Mouse (Mus musculus) ES-E14 (cell line): ENCODE data around the gene Cx3cr1. TPM values are rescaled to one million over a fixed set of nuclear protein-coding genes. Genes with fewer than 3 reads are reported as not detected.

Experiments
- DNase-seq: peaks from one replicate; pipeline ENCODE4 v3.0.0-alpha.2; 2013; ENCODE audit warnings: low read depth, low spot score
- H3K27ac ChIP-seq: 2 replicates; pipeline ENCODE4 v1.5.1; 2012; ENCODE audit warnings: low read depth, mild to moderate bottlenecking, low read length, moderate library complexity, mixed read lengths; ENCODE audit not compliant: poor library complexity, insufficient read depth, severe bottlenecking
- H3K36me3 ChIP-seq: 2 replicates; pipeline ENCODE4 v1.6.1; 2012; ENCODE audit warnings: mild to moderate bottlenecking, low read length, moderate library complexity, mixed read lengths; ENCODE audit not compliant: control insufficient read depth, poor library complexity, insufficient read depth, severe bottlenecking
- H3K4me1 ChIP-seq, 2 experiments: fragments of 150-350 bp in 1 of 2; sonication (generic) in 1 of 2; 2 replicates each; pipeline ENCODE4 v1.6.1; 2012; ENCODE audit warnings: low read length in 2 of 2, mild to moderate bottlenecking in 1 of 2, mixed read lengths in 1 of 2; ENCODE audit not compliant: control insufficient read depth in 2 of 2, insufficient read depth in 2 of 2, poor library complexity in 1 of 2
- H3K4me3 ChIP-seq, 2 experiments: fragments of 150-350 bp in 1 of 2; sonication (generic) in 1 of 2; 2 replicates each; pipeline ENCODE4 v1.5.1; 2012; ENCODE audit warnings: low read length in 2 of 2, low read depth in 1 of 2, mild to moderate bottlenecking in 1 of 2, mixed read lengths in 1 of 2; ENCODE audit not compliant: insufficient read depth in 1 of 2, poor library complexity in 1 of 2, severe bottlenecking in 1 of 2
- H3K9ac ChIP-seq: 2 replicates; pipeline ENCODE4 v1.6.1; 2012; ENCODE audit warnings: low read depth, mild to moderate bottlenecking, low read length, mixed read lengths; ENCODE audit not compliant: poor library complexity, insufficient read depth, severe bottlenecking
- H3K9me3 ChIP-seq: fragments of 150-350 bp; sonication (generic); 2 replicates; pipeline ENCODE4 v1.6.1; 2012; ENCODE audit warnings: low read depth, mild to moderate bottlenecking, low read length; ENCODE audit not compliant: control insufficient read depth, insufficient read depth
- CHD2 ChIP-seq: IDR thresholded peaks from 2 replicates; pipeline ENCODE4 v1.6.1; 2014; ENCODE audit warnings: mild to moderate bottlenecking, low read depth, low read length, inconsistent platforms
- HCFC1 ChIP-seq: IDR thresholded peaks from 2 replicates; pipeline ENCODE4 v1.6.1; 2012; ENCODE audit warnings: low read length, inconsistent platforms, borderline replicate concordance; ENCODE audit not compliant: insufficient read depth
- MAFK ChIP-seq: IDR thresholded peaks from 2 replicates; pipeline ENCODE4 v1.6.1; 2014; ENCODE audit warnings: mild to moderate bottlenecking, low read depth, low read length, inconsistent platforms; ENCODE audit not compliant: insufficient read depth
- ZC3H11A ChIP-seq: IDR thresholded peaks from 2 replicates; pipeline ENCODE4 v1.6.1; 2012; ENCODE audit warnings: low read depth, mild to moderate bottlenecking, inconsistent platforms, low read length, borderline replicate concordance
- ZNF384 ChIP-seq: IDR thresholded peaks from 2 replicates; pipeline ENCODE4 v1.6.1; 2012; ENCODE audit warnings: low read depth, low read length, inconsistent platforms
- in situ Hi-C, 2 experiments: fragments of 600-800 bp; cut with MboI; formaldehyde crosslinking; loops; one replicate each; pipeline ENCODE4 v1.15.1; 2025; ENCODE audit warnings: low sequenced_read_pairs in 2 of 2, inconsistent platforms in 1 of 2; ENCODE audit not compliant: unreplicated experiment in 2 of 2
- total RNA-seq: library from RNA; depleted of rRNA; stranded (reverse); fragments of 300-350 nt; gene quantifications from 2 replicates; pipeline ENCODE4 v1.2.3, GENCODE M21; 2012

Cx3cr1 gene
- total RNA-seq, 1 experiment = 0.09 TPM

DNA sequence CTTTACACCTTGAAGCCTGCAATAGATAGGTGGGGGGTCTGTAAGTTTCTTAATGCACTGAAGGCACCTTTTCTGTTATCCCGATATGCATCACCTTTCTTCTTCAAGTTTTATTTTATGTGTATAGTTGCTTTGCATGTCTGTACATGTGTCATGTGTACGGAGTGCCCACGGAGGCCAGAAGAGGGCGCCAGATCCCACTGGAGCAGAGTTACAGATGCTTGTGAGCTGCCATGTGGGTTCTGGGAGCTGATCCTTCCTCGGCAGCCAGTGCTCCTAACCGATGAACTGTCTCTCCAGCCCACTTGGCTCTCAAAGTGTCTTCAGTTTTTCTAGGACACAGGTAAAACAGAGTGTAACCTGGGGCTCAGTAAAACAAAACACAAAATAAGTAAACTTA is 11.6 kb upstream of the Cx3cr1 start:
- H3K9ac ChIP-seq = no peak overlapping the region
- H3K4me1 ChIP-seq = peaks cover 2 to 3% of the 10 kb centered on the region in 2 experiments; a peak in 1 of 4 replicates
- TF ChIP-seq ZC3H11A (no peak), ZNF384 (no peak), HCFC1 (no peak), CHD2 (no peak), MAFK (no peak)
- no peak overlapping the region for H3K27ac ChIP-seq
- no peaks in the 10 kb centered on the region for H3K9me3 ChIP-seq
- in situ Hi-C loops = no loop called here
- H3K4me3 ChIP-seq = no peak overlapping the region
- H3K36me3 ChIP-seq = no peaks in the 10 kb centered on the region
- peak; percentile 71 for DNase-seq

DNA sequence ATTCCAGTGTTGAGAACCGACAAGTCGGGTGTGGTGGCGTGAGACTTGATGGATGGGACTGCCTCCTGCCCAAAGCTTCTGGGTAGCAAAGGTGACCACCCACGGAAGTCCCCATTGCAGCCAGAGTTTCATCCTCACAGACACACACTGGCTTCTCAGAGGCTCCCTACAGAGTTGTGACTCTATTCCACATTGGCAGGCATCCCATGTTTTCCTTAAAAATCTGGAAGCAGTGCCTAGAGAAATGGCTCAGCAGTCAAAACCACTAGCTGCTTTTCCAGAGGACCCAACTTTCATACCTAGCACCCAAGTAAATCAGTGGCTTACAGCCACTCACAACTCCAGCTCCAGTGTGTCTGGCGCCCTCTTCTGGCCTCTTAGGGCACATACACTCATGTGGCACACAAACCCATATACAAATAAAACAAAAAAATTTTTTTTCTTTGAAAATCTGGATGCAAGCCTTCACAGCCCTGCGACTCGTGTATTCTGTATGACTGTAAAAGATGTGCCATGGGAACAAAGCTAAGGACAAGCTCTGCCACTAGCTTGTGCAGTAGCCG is 10.9 kb upstream of the Cx3cr1 start:
- peaks cover 2 to 3% of the 10 kb centered on the region in 2 experiments; a peak in 1 of 4 replicates for H3K4me1 ChIP-seq
- in situ Hi-C loops = no loop called here
- no peak overlapping the region for H3K4me3 ChIP-seq
- H3K9me3 ChIP-seq = no peaks in the 10 kb centered on the region
- no peaks in the 10 kb centered on the region for H3K36me3 ChIP-seq
- no peak for TF ChIP-seq ZC3H11A
- TF ChIP-seq HCFC1 = no peak
- TF ChIP-seq CHD2 = no peak
- no peak for TF ChIP-seq ZNF384
- TF ChIP-seq MAFK = no peak
- no peak overlapping the region for H3K9ac ChIP-seq
- no peak overlapping the region for H3K27ac ChIP-seq
- DNase-seq = peak; percentile 37

DNA sequence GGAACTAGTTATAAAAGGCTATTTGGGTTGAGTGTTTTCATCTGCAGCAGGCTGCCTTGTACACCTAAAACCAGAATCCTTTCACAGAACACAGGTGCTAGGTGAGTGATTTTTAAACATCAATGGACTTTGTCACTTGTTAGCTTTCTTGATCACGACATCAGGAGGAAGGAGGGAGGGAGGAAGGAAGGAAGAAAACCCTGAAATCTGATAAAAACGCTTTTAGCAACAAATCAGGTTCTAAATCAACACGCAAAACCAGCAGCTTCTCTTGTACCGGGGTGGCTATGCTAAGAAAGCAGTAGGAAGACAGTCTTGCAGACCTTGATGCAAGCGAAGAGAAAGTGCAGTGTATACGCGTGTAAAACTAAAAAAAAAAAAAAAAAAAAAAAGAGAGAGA is 10.2 kb upstream of the Cx3cr1 start:
- in situ Hi-C loops = no loop called here
- no peak overlapping the region for H3K4me3 ChIP-seq
- peaks cover 2 to 3% of the 10 kb centered on the region in 2 experiments; a peak in 1 of 4 replicates for H3K4me1 ChIP-seq
- no peak overlapping the region for H3K9ac ChIP-seq
- TF ChIP-seq ZNF384 (no peak), HCFC1 (no peak), ZC3H11A (no peak)
- no peak overlapping the region for H3K27ac ChIP-seq
- no peak for DNase-seq
- H3K9me3 ChIP-seq = no peaks in the 10 kb centered on the region
- no peaks in the 10 kb centered on the region for H3K36me3 ChIP-seq

DNA sequence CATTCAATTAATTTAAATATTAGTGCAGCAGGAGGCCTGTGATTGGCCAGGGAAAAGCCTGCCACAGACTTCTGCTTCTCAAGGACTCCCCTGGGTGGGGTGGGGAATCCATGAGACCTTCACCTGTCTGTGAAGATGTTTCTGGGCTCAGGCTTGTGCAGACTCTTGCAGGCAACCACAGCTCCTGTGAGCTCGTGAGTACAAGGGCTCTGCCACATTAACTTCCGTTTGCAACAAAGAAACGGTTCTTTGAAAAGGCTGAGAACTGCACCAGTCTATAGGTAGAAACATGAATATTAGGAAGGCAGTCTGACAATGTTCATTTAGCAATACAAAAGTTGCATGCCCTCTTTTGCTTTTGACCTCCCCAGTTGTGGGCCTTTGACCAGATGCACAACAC is 8.6 kb upstream of the Cx3cr1 start:
- no peak overlapping the region for H3K27ac ChIP-seq
- H3K9ac ChIP-seq = no peak overlapping the region
- in situ Hi-C loops = no loop called here
- peaks cover 2 to 4% of the 10 kb centered on the region in 2 experiments; a peak in 1 of 4 replicates for H3K4me1 ChIP-seq
- TF ChIP-seq ZNF384 (no peak), MAFK (no peak), CHD2 (no peak), ZC3H11A (no peak), HCFC1 (no peak)
- H3K4me3 ChIP-seq = no peak overlapping the region
- DNase-seq = no peak
- H3K36me3 ChIP-seq = no peaks in the 10 kb centered on the region
- no peaks in the 10 kb centered on the region for H3K9me3 ChIP-seq

DNA sequence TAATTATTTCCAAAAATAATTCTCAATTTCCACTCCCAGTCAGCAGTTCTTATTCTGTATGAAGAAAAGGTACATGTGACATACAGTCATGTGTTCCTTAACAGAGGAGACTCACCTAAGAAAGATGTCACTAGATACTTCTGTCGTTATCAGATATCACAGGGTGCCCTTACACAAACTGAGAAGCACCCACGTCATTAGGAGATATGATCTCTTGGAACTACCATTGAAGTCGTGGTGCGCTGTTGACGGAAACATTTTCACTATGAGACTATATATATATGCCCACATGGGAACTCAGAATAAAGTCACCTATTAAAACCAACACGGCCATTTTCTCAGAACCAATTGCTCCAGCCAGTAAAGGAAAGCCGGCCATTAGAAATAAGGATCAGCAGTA is 4.8 kb upstream of the Cx3cr1 start:
- Histone ChIP-seq H3K9me3 (no peaks in the 10 kb centered on the region), H3K9ac (no peak overlapping the region), H3K36me3 (no peaks in the 10 kb centered on the region), H3K27ac (no peak overlapping the region), H3K4me1 (peaks cover 2% of the 10 kb centered on the region in 2 experiments; a peak in 1 of 4 replicates), H3K4me3 (no peak overlapping the region)
- in situ Hi-C loops = no loop called here
- TF ChIP-seq CHD2 (no peak), ZC3H11A (no peak), MAFK (no peak), ZNF384 (no peak), HCFC1 (no peak)
- DNase-seq = no peak
